Mouse (Mus musculus) T-helper 2 cell (primary cell): ENCODE results near the gene Nat14.

Source experiments
- in situ Hi-C: fragments of 300-600 bp; cut with MboI, MseI; formaldehyde crosslinking; loops from one replicate; pipeline ENCODE4 v1.15.1; 2025; ENCODE audit warnings: high pct_unique_total_duplicates

Nat14 gene

DNA sequence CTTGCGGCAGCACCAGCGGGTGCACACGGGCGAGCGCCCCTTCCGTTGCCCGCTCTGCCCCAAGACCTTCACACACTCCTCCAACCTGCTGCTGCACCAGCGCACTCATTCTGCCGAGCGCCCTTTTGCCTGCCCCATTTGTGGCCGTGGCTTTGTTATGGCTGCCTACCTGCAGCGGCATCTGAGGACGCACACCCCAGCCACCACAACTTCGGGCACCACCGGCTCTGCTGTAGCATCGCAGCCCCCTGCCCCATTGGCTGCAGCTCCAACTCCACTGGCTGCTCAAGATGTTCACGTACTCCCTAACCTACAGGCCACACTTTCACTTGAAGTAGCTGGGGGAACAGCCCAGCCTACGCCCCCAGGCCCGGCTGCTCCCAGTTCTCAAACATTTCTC is 1.3 kb upstream of the Nat14 start:
- in situ Hi-C loops = no loop called here

GRCm38 (mm10) chr7:4920976-4921823 is 628 bp upstream of the Nat14 start:
- in situ Hi-C loops = no loop called here

GRCm38 (mm10) chr7:4922508-4922907 is 680 bp downstream of the Nat14 start:
- in situ Hi-C loops = no loop called here

GRCm38 (mm10) chr7:4922931-4923565 is 1.2 kb downstream of the Nat14 start:
- in situ Hi-C loops = no loop called here

DNA sequence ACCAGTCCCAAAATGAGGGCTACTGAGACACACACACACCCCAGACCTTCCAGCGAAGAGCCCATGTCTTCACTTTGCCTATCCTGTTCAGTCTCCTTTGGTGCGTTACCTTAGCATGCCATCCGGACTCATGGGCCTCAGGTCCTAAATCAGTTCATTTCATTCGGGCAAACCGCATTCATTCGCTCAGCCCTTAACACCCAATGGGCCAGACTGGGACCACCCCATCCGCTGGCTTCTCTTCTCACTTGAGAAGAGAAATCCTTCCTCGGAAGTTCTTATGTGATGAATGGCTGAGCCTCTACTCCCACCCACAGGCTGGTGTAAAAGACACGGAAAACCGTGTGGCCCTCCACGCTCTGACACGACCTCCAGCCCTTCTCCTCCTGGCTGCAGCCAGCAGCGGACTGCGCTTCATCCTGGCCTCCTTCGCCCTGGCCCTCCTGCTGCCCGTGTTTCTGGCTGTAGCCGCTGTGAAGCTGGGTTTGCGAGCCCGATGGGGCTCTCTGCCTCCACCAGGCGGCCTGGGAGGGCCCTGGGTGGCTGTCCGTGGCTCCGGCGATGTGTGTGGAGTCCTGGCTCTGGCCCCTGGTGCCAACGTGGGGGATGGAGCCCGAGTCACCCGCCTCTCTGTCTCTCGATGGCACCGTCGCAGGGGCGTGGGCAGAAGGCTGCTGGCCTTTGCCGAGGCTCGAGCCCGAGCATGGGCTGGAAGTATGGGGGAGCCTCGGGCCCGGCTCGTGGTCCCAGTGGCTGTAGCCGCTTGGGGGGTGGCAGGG is 1.9 kb downstream of the Nat14 start:
- in situ Hi-C loops = no loop called here

GRCm38 (mm10) chr7:4924483-4924882 is 2.7 kb downstream of the Nat14 start:
- in situ Hi-C loops = no loop called here

- in situ Hi-C loops = no loop called here
These were observed 3.1 kb downstream of the Nat14 start for GRCm38 (mm10) chr7:4924891-4925301.

DNA sequence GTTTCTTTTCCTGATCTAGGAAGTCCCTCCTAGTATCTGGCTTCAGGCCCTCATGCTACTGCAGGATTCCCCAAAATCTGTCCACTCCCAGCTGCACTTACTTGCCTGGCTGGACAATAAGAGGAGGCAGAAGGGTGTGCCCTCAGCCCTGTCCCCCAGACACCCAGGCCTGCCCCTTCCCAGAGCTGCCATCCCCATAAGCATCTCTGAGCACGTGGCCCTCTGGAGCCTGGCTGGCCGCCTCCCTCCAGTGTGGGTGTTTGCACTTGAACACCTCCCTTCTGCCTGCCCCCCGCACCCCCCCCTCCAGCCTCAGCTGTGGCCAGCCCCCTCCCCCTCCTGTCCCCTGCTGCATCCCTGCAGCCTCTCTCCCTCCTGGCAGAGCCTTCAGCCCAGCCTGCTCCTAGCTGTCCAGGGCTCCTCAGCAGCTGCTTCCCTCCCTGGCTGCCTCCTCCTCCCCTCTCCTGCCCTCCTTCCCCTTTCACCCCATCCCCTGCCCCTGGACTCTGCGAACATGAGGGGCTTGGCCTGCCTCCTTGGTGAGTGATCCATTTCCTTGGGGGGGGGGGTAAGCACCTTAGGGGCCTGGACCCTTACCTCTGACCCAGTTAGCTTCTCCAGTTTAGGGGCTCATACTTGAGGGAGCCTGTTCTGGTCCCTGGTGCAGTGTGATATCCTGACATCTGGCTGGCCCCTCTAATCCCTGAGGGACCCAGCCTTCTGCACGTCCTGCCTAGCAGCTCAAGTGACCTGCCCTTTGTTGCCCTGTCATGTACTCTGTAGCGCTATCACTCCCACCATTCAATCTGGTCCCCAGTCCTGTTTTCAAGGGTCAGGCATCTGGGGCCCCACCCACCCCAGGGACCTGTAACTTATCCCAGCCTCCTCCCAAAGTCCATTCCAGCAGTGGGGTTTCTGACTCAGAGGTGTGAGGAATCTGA is 3.9 kb downstream of the Nat14 start, which contains the start of gene Ssc5d:
Gene Ssc5d (plus strand): TSS at position 345 of the 941 bp plus-strand sequence.
- in situ Hi-C loops = no loop called here

GRCm38 (mm10) chr7:4926849-4927248 is 5.0 kb downstream of the Nat14 start:
- in situ Hi-C loops = no loop called here

DNA sequence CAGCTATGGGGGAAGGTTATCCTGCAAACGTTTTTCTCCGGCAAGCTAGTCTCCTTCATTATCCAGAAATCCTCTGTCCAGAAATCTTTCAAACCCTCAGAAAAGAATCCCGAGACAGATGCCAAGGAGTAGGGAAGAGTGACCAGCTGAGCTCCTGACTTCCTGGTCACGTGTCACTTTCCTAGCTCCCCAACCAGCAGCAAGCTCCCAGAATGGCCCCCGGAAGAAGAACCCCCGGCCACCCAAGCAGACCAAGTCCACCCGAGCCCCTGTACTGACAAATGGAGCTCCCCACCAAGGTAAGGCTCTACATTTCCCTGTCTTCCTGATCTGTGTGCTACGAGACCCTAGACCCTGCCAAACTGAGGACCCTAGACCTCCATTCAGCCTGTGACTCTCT is 5.9 kb downstream of the Nat14 start:
- in situ Hi-C loops = no loop called here

GRCm38 (mm10) chr7:4928323-4928722 is 6.5 kb downstream of the Nat14 start:
- in situ Hi-C loops = no loop called here

DNA sequence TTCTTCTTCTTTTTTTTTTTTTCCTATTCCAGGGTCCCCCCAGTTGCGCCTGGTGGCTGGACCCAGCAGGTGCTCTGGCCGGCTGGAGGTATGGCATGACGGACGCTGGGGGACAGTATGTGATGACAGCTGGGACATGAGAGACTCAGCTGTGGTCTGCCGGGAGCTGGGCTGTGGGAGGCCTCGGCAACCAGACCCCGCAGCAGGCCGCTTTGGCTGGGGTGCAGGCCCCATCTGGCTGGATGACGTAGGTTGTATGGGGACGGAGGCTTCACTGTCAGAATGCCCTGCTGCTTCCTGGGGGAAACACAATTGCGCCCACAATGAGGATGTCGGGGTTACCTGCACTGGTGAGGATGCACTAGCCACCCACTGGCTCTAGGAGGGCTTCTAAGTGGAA is 11.3 kb downstream of the Nat14 start:
- in situ Hi-C loops = no loop called here

- in situ Hi-C loops = no loop called here
These were observed 12.5 kb downstream of the Nat14 start for GRCm38 (mm10) chr7:4934160-4934914.

DNA sequence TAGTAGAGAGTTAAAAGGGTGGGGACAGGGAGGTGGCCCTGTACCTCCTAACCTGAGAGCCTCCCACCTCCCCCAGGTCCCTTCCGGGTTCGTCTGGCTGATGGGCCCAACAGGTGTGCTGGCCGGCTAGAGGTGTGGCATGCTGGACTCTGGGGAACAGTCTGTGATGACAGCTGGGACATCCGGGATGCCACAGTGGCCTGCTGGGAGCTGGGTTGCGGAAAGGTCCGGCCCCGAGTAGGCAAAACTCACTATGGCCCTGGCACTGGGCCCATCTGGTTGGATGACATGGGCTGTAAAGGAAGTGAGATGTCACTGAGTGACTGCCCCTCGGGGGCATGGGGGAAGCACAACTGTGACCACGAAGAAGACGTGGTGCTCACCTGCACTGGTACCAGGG is 15.0 kb downstream of the Nat14 start:
- in situ Hi-C loops = no loop called here

DNA sequence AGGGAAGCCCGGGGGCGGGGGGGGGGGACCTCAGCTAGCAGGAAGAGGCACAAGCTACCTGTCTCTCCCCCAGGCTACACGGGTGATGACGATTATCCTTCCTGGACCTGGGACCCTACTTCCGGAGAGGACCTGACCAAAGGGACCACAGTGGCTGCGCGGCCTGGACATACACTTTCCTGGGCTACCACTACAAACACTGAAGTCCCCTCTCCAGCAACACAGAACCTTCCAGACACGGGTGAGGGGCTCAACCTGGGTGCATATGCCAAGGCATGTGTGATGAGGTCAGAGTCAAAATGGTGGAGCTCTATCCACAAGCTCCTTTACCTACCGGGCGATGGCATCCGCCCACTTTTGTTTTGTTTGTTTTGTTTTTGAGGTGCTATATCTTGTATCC is 15.6 kb downstream of the Nat14 start:
- in situ Hi-C loops = no loop called here

- in situ Hi-C loops = no loop called here
These were observed 16.6 kb downstream of the Nat14 start for GRCm38 (mm10) chr7:4938456-4938855.

DNA sequence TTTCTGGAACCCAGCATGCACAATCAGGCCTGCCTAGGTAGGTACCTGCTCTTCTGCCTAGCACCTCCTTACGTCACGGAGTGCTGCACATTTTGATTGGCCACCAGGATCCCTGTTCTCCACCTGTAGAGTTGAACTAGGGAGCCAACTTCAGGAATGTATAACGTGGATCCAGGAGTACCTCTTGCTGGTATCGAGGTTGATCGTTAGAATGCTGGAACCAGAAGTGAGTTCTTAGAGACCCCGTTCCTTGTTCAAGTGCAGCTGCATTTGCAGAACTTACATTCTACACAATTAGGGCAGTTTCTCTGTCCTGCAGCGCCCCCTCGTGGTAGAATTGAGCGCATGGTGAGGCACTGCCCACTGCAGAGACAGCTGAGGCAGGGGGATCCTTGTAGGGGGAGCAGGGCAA is 18.2 kb downstream of the Nat14 start:
- in situ Hi-C loops = loop anchor here (5.0 kb wide), 1 partner anchor 112 kb away; the partner anchor contains the start of gene Zfp580

- in situ Hi-C loops = loop anchor here (5.0 kb wide), 1 partner anchor 110 kb away; the partner anchor contains the start of gene Zfp580
These were observed 20.8 kb downstream of the Nat14 start for GRCm38 (mm10) chr7:4942673-4943072.

DNA sequence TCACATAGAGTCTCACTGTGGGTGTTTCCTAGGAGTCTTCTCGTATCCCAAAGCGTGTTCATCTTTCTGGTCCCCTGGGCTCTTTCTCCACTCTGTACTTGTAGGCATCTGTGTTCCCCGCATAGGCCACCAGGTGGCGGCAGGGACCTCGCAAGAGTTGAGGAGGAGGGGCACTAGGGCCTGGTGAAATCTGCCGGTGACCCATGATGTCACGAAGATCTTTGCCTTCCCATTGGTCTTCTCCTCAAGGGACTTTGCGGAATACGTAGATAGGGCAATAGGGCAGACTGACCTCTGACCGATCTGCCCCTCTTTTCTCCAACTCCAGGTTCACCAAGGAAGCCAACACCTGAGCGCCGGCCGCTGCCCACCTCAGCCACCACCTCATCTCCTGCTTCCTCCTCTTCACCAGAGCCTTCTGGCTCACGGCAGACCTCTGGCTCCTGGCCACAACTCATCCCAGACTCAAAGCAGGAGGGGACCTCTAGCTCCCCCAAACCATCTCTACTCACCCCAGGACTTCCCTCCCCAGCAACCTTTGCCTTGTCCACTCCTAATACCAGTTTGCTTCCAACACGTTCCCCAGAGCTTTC is 21.5 kb downstream of the Nat14 start:
- in situ Hi-C loops = loop anchor here (5.0 kb wide), 1 partner anchor 109 kb away; the partner anchor contains the start of gene Zfp580

DNA sequence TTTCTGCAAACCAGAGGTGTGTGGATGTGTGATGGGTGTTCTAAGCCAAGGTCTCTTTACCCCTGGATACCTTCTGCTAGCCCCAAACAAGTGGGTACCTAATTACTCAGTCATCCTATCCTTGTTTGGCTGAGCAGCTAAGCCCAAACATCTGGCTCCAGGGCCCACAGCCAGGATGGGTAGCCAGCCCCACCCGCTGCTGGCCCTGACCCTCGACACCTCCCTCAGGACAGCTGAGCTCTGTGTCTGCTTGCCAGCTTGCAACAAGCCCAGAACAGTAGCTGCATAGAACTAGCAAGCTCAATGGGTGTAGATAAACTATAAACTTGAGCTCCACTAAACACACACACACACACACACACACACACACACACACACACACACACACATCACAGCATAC is 26.0 kb downstream of the Nat14 start:
- in situ Hi-C loops = no loop called here
